Mouse (Mus musculus): Measurements from ENCODE around the gene Tbx2.

Tbx2 gene

GRCm38 (mm10) chr11:85825031-85825430 is 7.3 kb upstream of the Tbx2 start:
- no peak for DNase-seq (ENCODE audit: extremely low read depth, low read depth)

GRCm38 (mm10) chr11:85825823-85826222 is 6.5 kb upstream of the Tbx2 start:
- DNase-seq (ENCODE audit: extremely low read depth, low read depth): no peak

GRCm38 (mm10) chr11:85827342-85827741 is 5.0 kb upstream of the Tbx2 start:
- DNase-seq (ENCODE audit: extremely low read depth, low read depth): no peak

- DNase-seq (ENCODE audit: extremely low read depth, low read depth): no peak
These were observed 3.4 kb upstream of the Tbx2 start for GRCm38 (mm10) chr11:85828691-85829519.

GRCm38 (mm10) chr11:85829520-85830440 is 2.6 kb upstream of the Tbx2 start:
- DNase-seq (ENCODE audit: extremely low read depth, low read depth): no peak

GRCm38 (mm10) chr11:85830901-85831341 is 1.4 kb upstream of the Tbx2 start:
- DNase-seq (ENCODE audit: extremely low read depth, low read depth): no peak

GRCm38 (mm10) chr11:85831656-85832230 is 608 bp upstream of the Tbx2 start:
- DNase-seq (ENCODE audit: extremely low read depth, low read depth): no peak

GRCm38 (mm10) chr11:85833081-85833521 is 750 bp downstream of the Tbx2 start:
- DNase-seq (ENCODE audit: extremely low read depth, low read depth): no peak

GRCm38 (mm10) chr11:85833761-85834385 is 1.5 kb downstream of the Tbx2 start:
- no peak for DNase-seq (ENCODE audit: extremely low read depth, low read depth)

- DNase-seq (ENCODE audit: extremely low read depth, low read depth): no peak
These were observed 2.1 kb downstream of the Tbx2 start for GRCm38 (mm10) chr11:85834386-85834931.

- no peak for DNase-seq (ENCODE audit: extremely low read depth, low read depth)
These were observed 2.8 kb downstream of the Tbx2 start for GRCm38 (mm10) chr11:85835001-85835752.

- DNase-seq (ENCODE audit: extremely low read depth, low read depth): no peak
These were observed 3.6 kb downstream of the Tbx2 start for GRCm38 (mm10) chr11:85835753-85836522.

- DNase-seq (ENCODE audit: extremely low read depth, low read depth): no peak
These were observed 4.4 kb downstream of the Tbx2 start for GRCm38 (mm10) chr11:85836523-85837290.

- DNase-seq (ENCODE audit: extremely low read depth, low read depth): no peak
These were observed 4.9 kb downstream of the Tbx2 start for GRCm38 (mm10) chr11:85837291-85837647.

GRCm38 (mm10) chr11:85837648-85838423 is 5.5 kb downstream of the Tbx2 start:
- DNase-seq (ENCODE audit: extremely low read depth, low read depth): no peak

GRCm38 (mm10) chr11:85838424-85839257 is 6.3 kb downstream of the Tbx2 start:
- DNase-seq (ENCODE audit: extremely low read depth, low read depth): no peak

Data from MEL-GATA-1-ER (cell line).